Mouse (Mus musculus) stomach, embryonic 16.5 days (tissue): ENCODE data around the gene Ndn. TPM values are rescaled to one million over a fixed set of nuclear protein-coding genes. Genes with fewer than 3 reads are reported as not detected.

Experiments used
- ATAC-seq: fragments of 200-750 bp; cut with Nextera tagmentation; 2 replicates; pipeline ENCODE4 v1.8.0; 2017; ENCODE audit warnings: moderate number of reproducible peaks, moderate TSS enrichment; ENCODE audit not compliant: insufficient read depth, low FRiP score
- H3K27ac ChIP-seq: fragments of 300-500 bp; sonication (generic); 2 replicates; pipeline ENCODE4 v1.5.1; 2014; ENCODE audit warnings: low read length
- H3K27me3 ChIP-seq: fragments of 300-500 bp; sonication (generic); 2 replicates; pipeline ENCODE4 v1.6.1; 2014; ENCODE audit warnings: low read length, control low read depth, mixed read lengths; ENCODE audit not compliant: control insufficient read depth, insufficient read depth
- H3K36me3 ChIP-seq: fragments of 300-500 bp; sonication (generic); 2 replicates; pipeline ENCODE4 v1.6.1; 2014; ENCODE audit warnings: low read length; ENCODE audit not compliant: control insufficient read depth, insufficient read depth
- H3K4me1 ChIP-seq: fragments of 300-500 bp; sonication (generic); 2 replicates; pipeline ENCODE4 v1.6.1; 2014; ENCODE audit warnings: low read length, control low read depth, mixed read lengths; ENCODE audit not compliant: control insufficient read depth, insufficient read depth
- H3K4me2 ChIP-seq: fragments of 300-500 bp; sonication (generic); 2 replicates; pipeline ENCODE4 v1.6.1; 2014; ENCODE audit warnings: low read depth, low read length, mixed read lengths
- H3K4me3 ChIP-seq: fragments of 300-500 bp; sonication (generic); replicated peaks from 2 replicates; pipeline ENCODE4 v1.5.1; 2014; ENCODE audit warnings: mild to moderate bottlenecking, low read length
- H3K9ac ChIP-seq: fragments of 300-500 bp; sonication (generic); 2 replicates; pipeline ENCODE4 v1.6.1; 2014; ENCODE audit warnings: low read length
- H3K9me3 ChIP-seq: fragments of 300-500 bp; sonication (generic); replicated peaks from 2 replicates; pipeline ENCODE4 v1.6.1; 2016; ENCODE audit warnings: low read length, control low read depth; ENCODE audit not compliant: control insufficient read depth
- WGBS: fragments of 180-500 bp; shearing (Covaris S2); extraction: QIAGEN DNeasy Blood & Tissue Kit; methylation state at CpG from one replicate; pipeline ENCODE4 v1.1.7; 2014; 5-methylcytosine and 5-hydroxymethylcytosine counted together
- polyA plus RNA-seq: library from polyadenylated mRNA; unstranded; fragments of >200 nt; fragmentation: Nextera tagmentation; extraction: Ambion mirVana; gene quantifications from 2 replicates; pipeline ENCODE4 v1.2.1, GENCODE M21; 2015

Ndn gene
- 75.8 and 82.1 TPM in 2 replicates for polyA plus RNA-seq

DNA sequence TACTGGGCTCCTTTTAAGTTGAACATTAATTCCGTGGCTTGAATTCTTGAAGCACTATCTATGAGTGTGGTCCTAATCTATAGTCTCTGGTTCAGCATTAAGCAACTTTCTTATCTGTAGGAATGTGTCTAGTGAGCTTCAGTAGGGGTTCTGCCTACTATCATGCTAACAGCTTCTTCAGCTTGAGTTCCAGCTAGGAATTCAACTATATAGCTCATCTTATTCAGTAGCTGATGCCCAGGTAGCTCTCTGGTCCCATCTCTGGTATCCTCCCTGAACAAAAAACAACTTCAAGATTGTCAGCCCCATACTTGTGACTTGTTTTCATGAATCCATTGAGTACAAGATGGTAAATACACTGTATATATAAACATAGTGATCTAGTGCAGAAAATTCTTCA is at the start of gene Ndn:
Gene Ndn, plus strand, starts transcription at position 301 of the 400 bp plus-strand sequence.
- Histone ChIP-seq H3K27ac (no peak within 1 kb of the TSS), H3K4me2 (no peak within 1 kb of the TSS), H3K9ac (no peak within 1 kb of the TSS), H3K4me1 (no peaks in the 10 kb centered on the region), H3K27me3 (no peaks in the 10 kb centered on the region), H3K36me3 (no peaks in the 10 kb centered on the region), H3K4me3 (no peak within 1 kb of the TSS), H3K9me3 (no peaks in the 10 kb centered on the region)
- WGBS = 49% methylated on average over 1 of the region's 1 CpGs
- no peak for ATAC-seq

DNA sequence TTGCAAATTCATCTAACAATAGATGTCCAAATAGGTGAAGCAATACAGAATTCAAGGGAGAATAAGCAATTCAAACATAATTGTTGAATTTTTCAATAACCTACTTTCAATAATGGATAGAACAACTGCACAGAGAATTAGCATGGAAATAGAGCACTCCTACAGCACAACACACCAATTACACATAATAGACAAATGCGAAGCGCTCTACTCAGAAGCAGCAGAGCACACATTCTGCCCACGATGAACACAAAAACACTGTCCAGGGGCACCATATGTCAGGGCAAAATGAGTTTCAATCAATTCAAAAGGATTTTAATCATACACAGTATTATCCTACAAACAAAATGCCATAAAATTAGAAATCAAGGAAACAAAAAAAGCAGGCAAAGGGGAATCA is 43.9 kb upstream of the Ndn start:
- Histone ChIP-seq H3K9ac (no peak overlapping the region), H3K9me3 (no peaks in the 10 kb centered on the region), H3K4me2 (no peak overlapping the region), H3K4me3 (no peak overlapping the region), H3K27ac (no peak overlapping the region), H3K4me1 (no peaks in the 10 kb centered on the region), H3K36me3 (no peaks in the 10 kb centered on the region), H3K27me3 (no peaks in the 10 kb centered on the region)
- no peak for ATAC-seq
- 84% methylated on average over 3 of the region's 3 CpGs for whole genome bisulfite sequencing

DNA sequence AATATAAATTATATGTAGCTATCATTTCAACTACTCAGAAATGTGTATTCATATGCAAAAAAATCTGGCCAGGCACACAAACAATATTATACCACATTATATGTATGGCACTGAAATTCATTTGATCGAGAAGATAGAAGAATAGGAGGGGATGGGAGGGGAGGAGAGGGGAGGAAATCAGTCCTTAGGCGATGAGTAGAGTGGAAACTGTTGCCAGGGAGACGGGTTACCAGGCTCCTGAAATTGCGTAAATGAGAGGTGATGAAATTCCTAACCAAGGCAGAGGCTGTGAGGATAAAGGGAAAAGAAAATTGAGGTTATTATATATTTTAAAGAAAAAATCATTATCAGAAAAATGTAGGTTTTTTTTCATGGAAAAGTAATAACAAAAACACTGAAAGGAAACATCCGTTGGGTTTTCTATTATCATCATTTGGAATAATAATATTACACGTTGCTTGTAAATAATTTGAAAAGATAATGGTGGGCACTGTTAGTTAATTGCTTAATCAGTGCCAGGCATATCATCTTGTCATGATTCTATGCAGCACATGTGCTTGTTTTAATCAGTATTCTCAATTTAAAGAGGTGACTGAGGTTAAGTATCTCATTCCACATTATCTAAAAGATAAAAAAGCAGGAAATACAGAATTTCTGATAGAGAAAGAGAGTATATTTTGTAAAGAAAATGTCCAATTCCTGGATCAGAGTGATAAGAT is 39.3 kb upstream of the Ndn start:
- ATAC-seq = no peak
- Histone ChIP-seq H3K4me3 (no peak overlapping the region), H3K27me3 (no peaks in the 10 kb centered on the region), H3K9ac (no peak overlapping the region), H3K4me1 (no peaks in the 10 kb centered on the region), H3K36me3 (no peaks in the 10 kb centered on the region), H3K4me2 (no peak overlapping the region), H3K27ac (no peak overlapping the region), H3K9me3 (no peaks in the 10 kb centered on the region)
- WGBS = 56% methylated on average over 6 of the region's 6 CpGs

DNA sequence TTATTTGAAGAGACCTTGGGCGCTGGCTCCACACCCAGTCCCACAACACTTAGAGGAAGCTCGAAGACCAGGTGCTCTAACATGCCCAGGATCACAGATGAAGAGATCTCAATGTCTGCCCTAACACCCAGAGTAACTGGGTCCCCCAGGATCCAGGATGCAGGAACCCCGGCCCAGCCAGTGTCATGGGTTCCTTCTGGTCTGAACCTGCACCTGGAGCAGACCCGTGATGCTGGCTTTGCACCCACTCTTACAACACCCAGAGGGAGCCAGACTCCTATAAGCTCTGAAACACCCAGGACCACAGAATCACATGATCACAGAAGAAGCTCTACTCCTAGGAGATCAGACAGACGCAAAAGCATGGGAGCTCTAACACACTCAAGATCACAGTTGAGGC is 29.6 kb upstream of the Ndn start:
- H3K4me2 ChIP-seq = no peak overlapping the region
- WGBS = 69% methylated on average over 5 of the region's 5 CpGs

DNA sequence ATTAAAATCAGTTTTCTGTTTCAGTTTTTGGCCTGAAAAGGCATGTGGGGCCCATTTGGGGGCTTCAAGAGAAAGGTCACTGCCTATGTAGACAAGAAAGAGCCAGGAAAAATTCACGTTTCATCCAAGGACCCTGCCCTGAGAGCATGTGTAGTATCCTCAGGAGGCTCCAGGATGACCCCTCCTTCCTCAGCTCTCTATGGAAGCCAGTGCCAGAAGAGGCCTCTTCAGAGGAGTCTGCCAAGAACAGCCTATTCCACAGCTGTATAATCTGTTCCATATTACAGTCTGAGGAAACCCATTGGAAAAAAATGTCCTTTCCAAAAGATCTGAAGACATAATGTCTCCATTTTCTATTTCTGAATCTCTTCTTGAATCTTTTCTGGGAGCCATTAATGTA is 958 bp upstream of the Ndn start:
- H3K4me2 ChIP-seq = no peak overlapping the region
- H3K4me3 ChIP-seq = no peak overlapping the region
- H3K36me3 ChIP-seq = no peaks in the 10 kb centered on the region
- H3K9me3 ChIP-seq = no peaks in the 10 kb centered on the region
- no peaks in the 10 kb centered on the region for H3K4me1 ChIP-seq
- no peak overlapping the region for H3K27ac ChIP-seq
- no peak; the same call in 1 of the 2 replicates for ATAC-seq
- WGBS = 33% methylated on average over 1 of the region's 1 CpGs
- H3K9ac ChIP-seq = no peak overlapping the region
- no peaks in the 10 kb centered on the region for H3K27me3 ChIP-seq

More for the DNA sequence above, 29.6 kb upstream of the Ndn start:
- Histone ChIP-seq H3K27ac (no peak overlapping the region), H3K9ac (no peak overlapping the region), H3K4me3 (no peak overlapping the region), H3K36me3 (no peaks in the 10 kb centered on the region), H3K4me1 (no peaks in the 10 kb centered on the region), H3K9me3 (no peaks in the 10 kb centered on the region), H3K27me3 (no peaks in the 10 kb centered on the region)
- no peak for ATAC-seq

DNA sequence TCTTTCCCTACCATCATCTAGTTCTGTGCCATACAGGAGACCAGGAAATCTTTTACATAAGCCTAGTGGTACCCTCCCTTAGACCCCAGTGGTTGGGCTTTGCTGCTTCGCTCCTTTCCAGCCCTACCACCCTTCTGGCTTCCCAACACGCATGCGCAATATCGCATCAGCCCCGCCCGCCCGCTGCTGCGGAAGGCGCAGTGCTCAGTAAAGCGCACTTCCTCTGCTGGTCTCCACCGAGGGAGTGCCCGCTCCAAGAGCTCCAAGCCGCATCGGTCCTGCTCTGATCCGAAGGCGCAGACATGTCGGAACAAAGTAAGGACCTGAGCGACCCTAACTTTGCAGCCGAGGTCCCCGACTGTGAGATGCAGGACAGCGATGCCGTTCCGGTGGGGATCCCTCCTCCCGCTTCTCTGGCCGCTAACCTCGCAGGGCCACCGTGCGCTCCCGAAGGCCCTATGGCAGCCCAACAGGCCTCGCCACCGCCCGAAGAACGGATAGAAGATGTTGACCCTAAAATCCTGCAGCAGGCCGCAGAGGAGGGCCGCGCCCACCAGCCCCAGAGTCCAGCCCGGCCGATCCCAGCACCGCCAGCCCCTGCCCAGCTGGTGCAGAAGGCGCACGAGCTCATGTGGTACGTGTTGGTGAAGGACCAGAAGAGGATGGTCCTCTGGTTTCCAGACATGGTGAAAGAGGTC is 1.9 kb downstream of the Ndn start:
- ATAC-seq = peak; percentile 92
- Histone ChIP-seq H3K27ac (peak overlapping the region; percentile 38; the same call in 1 of the 2 replicates), H3K4me2 (peak overlapping the region; percentile 59), H3K9me3 (no peaks in the 10 kb centered on the region), H3K27me3 (no peaks in the 10 kb centered on the region), H3K9ac (peak overlapping the region; percentile 73), H3K36me3 (no peaks in the 10 kb centered on the region), H3K4me1 (no peaks in the 10 kb centered on the region), H3K4me3 (peak overlapping the region; percentile 55)
- WGBS = 12% methylated on average over 42 of the region's 42 CpGs

DNA sequence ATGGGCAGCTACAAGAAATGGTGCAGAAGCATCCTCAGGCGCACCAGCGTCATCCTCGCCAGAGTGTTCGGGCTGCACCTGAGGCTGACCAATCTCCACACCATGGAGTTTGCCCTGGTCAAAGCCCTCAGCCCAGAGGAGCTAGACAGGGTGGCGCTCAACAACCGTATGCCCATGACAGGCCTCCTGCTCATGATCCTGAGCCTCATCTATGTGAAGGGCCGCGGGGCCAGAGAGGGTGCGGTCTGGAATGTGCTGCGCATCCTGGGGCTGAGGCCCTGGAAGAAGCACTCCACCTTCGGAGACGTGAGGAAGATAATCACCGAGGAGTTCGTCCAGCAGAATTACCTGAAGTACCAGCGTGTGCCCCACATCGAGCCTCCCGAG is 2.4 kb downstream of the Ndn start:
- Histone ChIP-seq H3K36me3 (no peaks in the 10 kb centered on the region), H3K27me3 (no peaks in the 10 kb centered on the region), H3K4me1 (no peaks in the 10 kb centered on the region), H3K9ac (peak overlapping the region; percentile 73), H3K4me2 (peak overlapping the region; percentile 59), H3K9me3 (no peaks in the 10 kb centered on the region), H3K4me3 (peak overlapping the region; percentile 55), H3K27ac (0 out of 2 replicates have a peak overlapping the region, but pooled peaks have one; percentile 38)
- ATAC-seq = peak; percentile 50
- WGBS = 36% methylated on average over 17 of the region's 17 CpGs

DNA sequence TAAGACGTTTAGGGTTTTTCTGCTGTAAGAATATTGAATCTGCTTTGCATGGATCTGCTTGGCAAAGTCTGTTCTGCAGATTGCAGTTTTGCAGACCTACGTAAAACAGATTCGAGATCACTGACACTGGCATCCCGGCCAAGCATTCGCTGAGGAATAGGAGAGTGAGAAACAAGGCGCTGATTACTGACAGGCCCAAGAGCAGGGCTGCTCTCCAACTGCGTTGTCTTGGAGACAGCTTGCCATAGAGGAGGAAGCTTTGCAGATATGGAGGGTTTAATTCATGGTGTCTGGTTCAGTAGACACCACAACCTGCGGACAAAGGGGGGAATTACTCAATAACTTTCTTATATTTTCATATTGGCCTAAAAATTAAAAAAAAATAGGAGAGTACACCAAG is 4.9 kb downstream of the Ndn start:
- WGBS = 52% methylated on average over 8 of the region's 8 CpGs

DNA sequence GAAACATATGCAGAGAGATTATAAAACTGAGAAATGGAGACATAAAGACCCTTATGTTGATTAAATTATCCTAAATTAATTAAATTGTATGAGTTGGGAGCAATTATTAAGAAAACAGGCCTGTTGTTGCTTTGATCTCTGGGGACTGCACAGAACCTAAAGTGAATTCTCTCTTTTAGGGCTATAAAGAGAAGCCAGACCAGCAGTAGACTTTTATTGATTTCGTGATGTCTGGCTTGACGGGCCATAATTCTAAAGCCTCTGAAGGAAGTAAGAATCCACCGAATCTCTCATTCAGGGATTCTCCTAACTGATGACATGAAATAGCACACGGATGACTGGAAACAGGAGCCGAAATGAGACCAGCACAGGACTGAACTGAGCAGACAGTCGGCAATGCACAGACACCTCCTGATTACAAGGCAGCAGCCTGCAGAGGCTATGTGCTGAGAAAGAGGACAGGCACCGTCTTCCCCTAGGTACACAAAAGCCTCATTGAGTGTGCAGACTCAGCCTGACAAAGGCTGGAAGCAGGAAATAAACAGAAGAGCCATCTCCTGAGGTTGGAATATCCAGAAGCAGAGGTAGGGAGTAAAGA is 18.8 kb downstream of the Ndn start:
- no peaks in the 10 kb centered on the region for H3K27me3 ChIP-seq
- H3K4me2 ChIP-seq = no peak overlapping the region
- H3K9me3 ChIP-seq = no peaks in the 10 kb centered on the region
- H3K9ac ChIP-seq = no peak overlapping the region
- no peak overlapping the region for H3K27ac ChIP-seq
- H3K4me1 ChIP-seq = no peaks in the 10 kb centered on the region
- no peak for ATAC-seq
- 54% methylated on average over 7 of the region's 7 CpGs for WGBS
- no peaks in the 10 kb centered on the region for H3K36me3 ChIP-seq
- no peak overlapping the region for H3K4me3 ChIP-seq

More for the DNA sequence above, 4.9 kb downstream of the Ndn start:
- no peaks in the 10 kb centered on the region for H3K36me3 ChIP-seq
- no peaks in the 10 kb centered on the region for H3K9me3 ChIP-seq
- ATAC-seq = no peak
- H3K27ac ChIP-seq = no peak overlapping the region
- H3K4me1 ChIP-seq = no peaks in the 10 kb centered on the region
- H3K4me2 ChIP-seq = no peak overlapping the region
- no peaks in the 10 kb centered on the region for H3K27me3 ChIP-seq
- no peak overlapping the region for H3K9ac ChIP-seq
- no peak overlapping the region for H3K4me3 ChIP-seq
